Mouse (Mus musculus): ENCODE measurements around the gene Cd9. TPM values are rescaled to one million over a fixed set of nuclear protein-coding genes. Genes with fewer than 3 reads are reported as not detected.

The Cd9 gene
- polyA plus RNA-seq, 1 experiment from 2014 or later = 137 TPM

DNA sequence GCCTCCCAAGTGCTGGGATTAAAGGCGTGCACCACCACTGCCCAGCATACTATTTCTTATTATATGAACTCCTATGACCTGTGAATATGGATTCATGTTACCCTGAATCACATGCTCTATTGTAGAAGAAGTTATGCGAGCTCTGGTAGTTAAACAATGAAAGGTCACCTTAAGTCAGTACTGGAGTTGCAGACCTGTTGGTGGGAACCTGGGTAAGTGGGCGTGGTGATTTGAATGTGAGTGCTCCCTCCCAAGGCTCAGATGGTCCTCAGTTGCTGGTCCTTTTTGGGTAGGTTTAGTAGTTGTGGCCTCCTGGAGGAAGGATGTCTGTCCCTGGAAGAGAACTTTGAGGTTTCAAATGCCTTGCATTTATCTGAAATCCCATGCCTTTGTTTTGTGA, 57.8 kb downstream of the Cd9 start:
- WGBS = 85% methylated on average over 3 of the region's 3 CpGs
- Histone ChIP-seq H3K27me3 (replicated peaks; ENCODE audit: control insufficient read depth, insufficient read depth, low read length) (no peaks in the 10 kb centered on the region), H3K27ac (ENCODE audit: low read depth, low read length) (no peak overlapping the region), H3K4me1 (ENCODE audit: control insufficient read depth, insufficient read depth, low read depth, low read length) (no peaks in the 10 kb centered on the region), H3K9me3 (ENCODE audit: control insufficient read depth, low read length) (no peaks in the 10 kb centered on the region), H3K4me3 (ENCODE audit: low read length) (no peak overlapping the region), H3K9ac (ENCODE audit: low read depth, low read length) (no peak overlapping the region), H3K4me2 (ENCODE audit: low read length) (no peak overlapping the region), H3K36me3 (ENCODE audit: control insufficient read depth, insufficient read depth, low read length) (no peaks in the 10 kb centered on the region)
- ATAC-seq = no peak

GRCm38 (mm10) chr6:125434735-125435518, 59.7 kb downstream of the Cd9 start:
- no peak for ATAC-seq
- Histone ChIP-seq H3K4me1 (ENCODE audit: control insufficient read depth, insufficient read depth, low read depth, low read length) (no peaks in the 10 kb centered on the region), H3K36me3 (ENCODE audit: control insufficient read depth, insufficient read depth, low read length) (no peaks in the 10 kb centered on the region), H3K9me3 (ENCODE audit: control insufficient read depth, low read length) (no peaks in the 10 kb centered on the region), H3K27ac (ENCODE audit: low read depth, low read length) (no peak overlapping the region), H3K4me3 (ENCODE audit: low read length) (no peak overlapping the region), H3K4me2 (ENCODE audit: low read length) (no peak overlapping the region), H3K9ac (ENCODE audit: low read depth, low read length) (no peak overlapping the region), H3K27me3 (replicated peaks; ENCODE audit: control insufficient read depth, insufficient read depth, low read length) (no peaks in the 10 kb centered on the region)
- WGBS = 54% methylated on average over 5 of the region's 5 CpGs

DNA sequence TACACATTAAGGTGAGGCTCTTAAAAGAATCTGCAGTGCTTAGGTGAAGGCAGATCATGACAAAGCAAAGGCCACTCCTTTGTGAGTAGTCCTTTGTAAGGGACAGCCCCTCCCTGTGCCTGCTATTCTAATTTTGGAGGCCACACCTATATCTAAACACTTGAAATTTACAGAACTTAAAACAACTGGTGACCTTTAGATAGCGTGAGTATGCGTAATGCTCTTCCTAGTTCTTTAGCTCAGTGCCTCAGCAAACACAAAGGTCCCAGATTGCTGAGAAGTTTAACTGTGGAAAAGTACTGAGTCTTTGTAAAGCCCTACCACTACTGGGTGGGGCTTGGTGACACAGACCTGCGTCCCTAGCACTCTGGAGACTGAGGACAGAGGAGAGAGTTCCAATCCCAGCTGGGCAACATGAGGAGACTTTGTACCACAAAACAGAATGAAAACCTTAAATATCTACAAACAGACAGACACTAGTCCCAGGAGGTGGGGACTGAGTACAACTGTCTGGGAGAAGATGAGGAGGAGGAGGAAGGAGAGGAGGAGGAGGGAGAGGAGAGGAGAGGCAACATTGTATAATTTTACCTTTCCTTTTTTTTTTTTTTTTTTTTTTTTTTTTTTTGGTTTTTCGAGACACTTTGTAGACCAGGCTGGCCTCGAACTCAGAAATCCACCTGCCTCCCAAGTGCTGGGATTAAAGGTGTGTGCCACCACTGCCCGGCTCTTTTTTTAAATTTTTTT, 60.7 kb downstream of the Cd9 start:
- no peak for ATAC-seq
- H3K27me3 ChIP-seq (replicated peaks; ENCODE audit: control insufficient read depth, insufficient read depth, low read length) = no peaks in the 10 kb centered on the region
- WGBS = 81% methylated on average over 6 of the region's 6 CpGs

GRCm38 (mm10) chr6:125433257-125433656, 61.3 kb downstream of the Cd9 start:
- ATAC-seq = no peak
- 53% methylated on average over 3 of the region's 3 CpGs for WGBS
- no peaks in the 10 kb centered on the region for H3K27me3 ChIP-seq (replicated peaks; ENCODE audit: control insufficient read depth, insufficient read depth, low read length)
- no peak overlapping the region for H3K9ac ChIP-seq (ENCODE audit: low read depth, low read length)
- H3K9me3 ChIP-seq (ENCODE audit: control insufficient read depth, low read length) = no peaks in the 10 kb centered on the region
- no peak overlapping the region for H3K4me3 ChIP-seq (ENCODE audit: low read length)
- H3K36me3 ChIP-seq (ENCODE audit: control insufficient read depth, insufficient read depth, low read length) = no peaks in the 10 kb centered on the region
- H3K4me2 ChIP-seq (ENCODE audit: low read length) = no peak overlapping the region
- H3K27ac ChIP-seq (ENCODE audit: low read depth, low read length) = no peak overlapping the region
- H3K4me1 ChIP-seq (ENCODE audit: control insufficient read depth, insufficient read depth, low read depth, low read length) = no peaks in the 10 kb centered on the region

More for the DNA sequence above, 60.7 kb downstream of the Cd9 start:
- no peak overlapping the region for H3K4me3 ChIP-seq (ENCODE audit: low read length)
- H3K36me3 ChIP-seq (ENCODE audit: control insufficient read depth, insufficient read depth, low read length) = no peaks in the 10 kb centered on the region
- H3K4me2 ChIP-seq (ENCODE audit: low read length) = no peak overlapping the region
- H3K27ac ChIP-seq (ENCODE audit: low read depth, low read length) = no peak overlapping the region
- H3K4me1 ChIP-seq (ENCODE audit: control insufficient read depth, insufficient read depth, low read depth, low read length) = no peaks in the 10 kb centered on the region
- no peak overlapping the region for H3K9ac ChIP-seq (ENCODE audit: low read depth, low read length)
- H3K9me3 ChIP-seq (ENCODE audit: control insufficient read depth, low read length) = no peaks in the 10 kb centered on the region

GRCm38 (mm10) chr6:125432522-125432921, 62.1 kb downstream of the Cd9 start:
- 83% methylated on average over 7 of the region's 7 CpGs for WGBS
- no peaks in the 10 kb centered on the region for H3K27me3 ChIP-seq (replicated peaks; ENCODE audit: control insufficient read depth, insufficient read depth, low read length)
- no peak overlapping the region for H3K9ac ChIP-seq (ENCODE audit: low read depth, low read length)
- no peak overlapping the region for H3K4me3 ChIP-seq (ENCODE audit: low read length)
- H3K27ac ChIP-seq (ENCODE audit: low read depth, low read length) = no peak overlapping the region
- H3K4me2 ChIP-seq (ENCODE audit: low read length) = no peak overlapping the region
- no peaks in the 10 kb centered on the region for H3K36me3 ChIP-seq (ENCODE audit: control insufficient read depth, insufficient read depth, low read length)
- no peak for ATAC-seq
- H3K9me3 ChIP-seq (ENCODE audit: control insufficient read depth, low read length) = no peaks in the 10 kb centered on the region
- H3K4me1 ChIP-seq (ENCODE audit: control insufficient read depth, insufficient read depth, low read depth, low read length) = no peaks in the 10 kb centered on the region

DNA sequence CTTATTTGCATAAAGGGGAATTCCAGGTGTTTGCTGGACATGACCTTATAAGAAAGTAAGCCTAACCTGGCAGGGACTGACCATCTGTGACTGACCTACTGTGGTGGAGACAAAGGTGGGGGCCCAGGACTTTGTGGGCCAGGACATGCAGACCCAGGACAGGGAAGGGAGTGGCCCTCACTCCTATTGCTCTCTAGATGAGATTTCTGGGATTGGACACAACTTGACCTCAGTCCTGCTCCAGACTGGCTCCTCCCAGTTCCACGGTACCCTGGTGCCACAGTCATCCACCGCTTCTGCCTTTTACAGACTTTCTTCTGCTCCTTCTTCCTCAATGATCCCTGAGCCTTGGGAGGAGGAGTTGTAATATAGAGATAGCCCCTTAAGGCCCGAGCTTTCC, 63.6 kb downstream of the Cd9 start:
- Histone ChIP-seq H3K9me3 (ENCODE audit: control insufficient read depth, low read length) (no peaks in the 10 kb centered on the region), H3K4me1 (ENCODE audit: control insufficient read depth, insufficient read depth, low read depth, low read length) (peaks cover 2% of the 10 kb centered on the region; the same call in 1 of the 2 replicates), H3K4me2 (ENCODE audit: low read length) (no peak overlapping the region), H3K27ac (ENCODE audit: low read depth, low read length) (no peak overlapping the region), H3K27me3 (replicated peaks; ENCODE audit: control insufficient read depth, insufficient read depth, low read length) (no peaks in the 10 kb centered on the region), H3K9ac (ENCODE audit: low read depth, low read length) (no peak overlapping the region), H3K36me3 (ENCODE audit: control insufficient read depth, insufficient read depth, low read length) (no peaks in the 10 kb centered on the region), H3K4me3 (ENCODE audit: low read length) (no peak overlapping the region)
- no peak for ATAC-seq
- WGBS = 65% methylated on average over 3 of the region's 3 CpGs

DNA sequence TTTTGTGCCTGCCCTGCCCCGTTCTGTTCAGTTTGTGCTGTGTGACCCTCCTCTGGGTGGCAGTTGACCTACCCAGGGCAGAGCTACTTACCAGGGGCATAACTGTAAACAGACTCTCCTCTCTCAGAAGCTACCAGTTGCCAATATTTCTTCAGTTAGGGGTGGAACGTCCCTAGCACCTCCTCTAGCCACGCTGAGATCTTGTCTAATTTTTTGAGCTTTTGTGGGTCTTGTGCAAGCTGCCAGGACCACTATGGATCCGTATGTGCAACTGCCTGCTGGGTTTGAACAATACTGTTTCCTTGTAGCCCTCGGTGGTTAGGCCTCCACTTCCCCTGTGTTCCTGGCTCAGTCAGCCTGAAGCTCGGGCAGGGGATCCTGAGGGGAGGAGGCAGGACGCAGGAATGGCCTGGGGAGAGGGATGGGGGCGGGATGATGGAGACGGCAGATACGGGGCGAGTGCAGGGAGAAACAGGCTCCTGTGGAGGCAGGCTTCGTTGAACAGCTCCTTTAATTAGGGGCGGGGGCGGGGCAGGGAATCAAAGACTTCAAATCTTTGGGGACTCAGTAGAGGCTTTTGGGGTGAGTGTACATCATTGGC, 64.1 kb downstream of the Cd9 start:
- Histone ChIP-seq H3K27me3 (replicated peaks; ENCODE audit: control insufficient read depth, insufficient read depth, low read length) (no peaks in the 10 kb centered on the region), H3K27ac (ENCODE audit: low read depth, low read length) (no peak overlapping the region), H3K4me2 (ENCODE audit: low read length) (no peak overlapping the region), H3K4me1 (ENCODE audit: control insufficient read depth, insufficient read depth, low read depth, low read length) (peaks cover 2% of the 10 kb centered on the region; the same call in 1 of the 2 replicates), H3K36me3 (ENCODE audit: control insufficient read depth, insufficient read depth, low read length) (no peaks in the 10 kb centered on the region), H3K4me3 (ENCODE audit: low read length) (no peak overlapping the region), H3K9ac (ENCODE audit: low read depth, low read length) (no peak overlapping the region), H3K9me3 (ENCODE audit: control insufficient read depth, low read length) (no peaks in the 10 kb centered on the region)
- WGBS = 12% methylated on average over 14 of the region's 14 CpGs
- no peak for ATAC-seq

GRCm38 (mm10) chr6:125429741-125430140, 64.8 kb downstream of the Cd9 start:
- no peaks in the 10 kb centered on the region for H3K36me3 ChIP-seq (ENCODE audit: control insufficient read depth, insufficient read depth, low read length)
- no peaks in the 10 kb centered on the region for H3K27me3 ChIP-seq (replicated peaks; ENCODE audit: control insufficient read depth, insufficient read depth, low read length)
- H3K27ac ChIP-seq (ENCODE audit: low read depth, low read length) = no peak overlapping the region
- H3K4me1 ChIP-seq (ENCODE audit: control insufficient read depth, insufficient read depth, low read depth, low read length) = peaks cover 2% of the 10 kb centered on the region; the same call in 1 of the 2 replicates
- WGBS = 83% methylated on average over 6 of the region's 6 CpGs
- no peak overlapping the region for H3K9ac ChIP-seq (ENCODE audit: low read depth, low read length)
- no peaks in the 10 kb centered on the region for H3K9me3 ChIP-seq (ENCODE audit: control insufficient read depth, low read length)
- ATAC-seq = no peak
- H3K4me2 ChIP-seq (ENCODE audit: low read length) = no peak overlapping the region
- H3K4me3 ChIP-seq (ENCODE audit: low read length) = no peak overlapping the region
